Mouse (Mus musculus): ENCODE data around the gene 2610001J05Rik.
A peak's percentile ranks its signal among the peaks of the same experiment; 100 is the strongest.
"Not testable (repeated sequence)": the region's sequence is repeated elsewhere in the genome, so short reads cannot be mapped to it uniquely, and the experiment has no call there.

The 2610001J05Rik gene

GRCm38 (mm10) chr6:13870919-13871624, at the start of gene 2610001J05Rik:
Gene 2610001J05Rik, minus strand, starts transcription at chr6:13871518.
- peak; percentile 91 to 94 for DNase-seq (ENCODE audit: low spot score in 2 of 2)

- DNase-seq (ENCODE audit: low spot score in 2 of 2) = no peak
Observed at GRCm38 (mm10) chr6:13909762-13910537, 38.6 kb upstream of the 2610001J05Rik start.

GRCm38 (mm10) chr6:13902941-13903627, 31.8 kb upstream of the 2610001J05Rik start:
- no peak for DNase-seq (ENCODE audit: low spot score in 2 of 2)

GRCm38 (mm10) chr6:13884877-13885592, 13.7 kb upstream of the 2610001J05Rik start:
- DNase-seq (ENCODE audit: low spot score in 2 of 2) = no peak

- no peak for DNase-seq (ENCODE audit: low spot score in 2 of 2)
Observed at GRCm38 (mm10) chr6:13882919-13883318, 11.6 kb upstream of the 2610001J05Rik start.

GRCm38 (mm10) chr6:13873959-13874358, 2.6 kb upstream of the 2610001J05Rik start:
- no peak for DNase-seq (ENCODE audit: low spot score in 2 of 2)

GRCm38 (mm10) chr6:13872076-13872475, 758 bp upstream of the 2610001J05Rik start:
- DNase-seq (ENCODE audit: low spot score in 2 of 2) = no peak

GRCm38 (mm10) chr6:13871625-13871958, 274 bp upstream of the 2610001J05Rik start:
- DNase-seq (ENCODE audit: low spot score in 2 of 2) = no peak

GRCm38 (mm10) chr6:13870289-13870741, 1.0 kb downstream of the 2610001J05Rik start:
- DNase-seq (ENCODE audit: low spot score in 2 of 2) = no peak

GRCm38 (mm10) chr6:13860596-13860995, 10.7 kb downstream of the 2610001J05Rik start:
- no peak for DNase-seq (ENCODE audit: low spot score in 2 of 2)

GRCm38 (mm10) chr6:13859877-13860585, 11.3 kb downstream of the 2610001J05Rik start:
- no peak for DNase-seq (ENCODE audit: low spot score in 2 of 2)

- no peak for DNase-seq (ENCODE audit: low spot score in 2 of 2)
Observed at GRCm38 (mm10) chr6:13854230-13854629, 17.1 kb downstream of the 2610001J05Rik start.

- no peak for DNase-seq (ENCODE audit: low spot score in 2 of 2)
Observed at GRCm38 (mm10) chr6:13853244-13853643, 18.1 kb downstream of the 2610001J05Rik start.

GRCm38 (mm10) chr6:13846031-13846430, 25.3 kb downstream of the 2610001J05Rik start:
- not testable (repeated sequence) for DNase-seq (ENCODE audit: low spot score in 2 of 2)

GRCm38 (mm10) chr6:13839345-13840054, 31.8 kb downstream of the 2610001J05Rik start, which contains the start of gene Gpr85:
Gene Gpr85, minus strand, starts transcription at chr6:13839942.
- DNase-seq (ENCODE audit: low spot score in 2 of 2) = peak; percentile 33 to 59

GRCm38 (mm10) chr6:13838677-13839344, 32.5 kb downstream of the 2610001J05Rik start:
- peak; percentile 85 to 86 for DNase-seq (ENCODE audit: low spot score in 2 of 2)

- peak; percentile 39 to 50 for DNase-seq (ENCODE audit: low spot score in 2 of 2)
Observed at GRCm38 (mm10) chr6:13837916-13838676, 33.2 kb downstream of the 2610001J05Rik start.

GRCm38 (mm10) chr6:13836967-13837570, 34.2 kb downstream of the 2610001J05Rik start:
- DNase-seq (ENCODE audit: low spot score in 2 of 2) = peak; percentile 24 to 34
